Mouse (Mus musculus) lung, adult 2 months (tissue): ENCODE data around the gene Ugt1a9.

Experiments used
- CTCF ChIP-seq: fragments of 200-500 bp; IDR thresholded peaks from 2 replicates; pipeline ENCODE4 v1.5.1; 2011; ENCODE audit warnings: mild to moderate bottlenecking, low read length, control low read depth; ENCODE audit not compliant: insufficient read depth
- POLR2A ChIP-seq: fragments of 200-500 bp; IDR thresholded peaks from 2 replicates; pipeline ENCODE4 v1.6.1; 2011; ENCODE audit warnings: low read depth, mild to moderate bottlenecking, control low read depth, low read length, borderline replicate concordance; ENCODE audit errors: extremely low read depth

GRCm38 (mm10) chr1:88074471-88074870 is 3.9 kb downstream of the Ugt1a9 start:
- TF ChIP-seq CTCF, result no peak
- TF ChIP-seq POLR2A, result no peak
